Mouse (Mus musculus): Measurements from ENCODE around the gene Kdelr3. TPM values are rescaled to one million over a fixed set of nuclear protein-coding genes. Genes with fewer than 3 reads are reported as not detected.

Gene Kdelr3
- polyA plus RNA-seq, 1 experiment from 2014 or later = 11.8 TPM

DNA sequence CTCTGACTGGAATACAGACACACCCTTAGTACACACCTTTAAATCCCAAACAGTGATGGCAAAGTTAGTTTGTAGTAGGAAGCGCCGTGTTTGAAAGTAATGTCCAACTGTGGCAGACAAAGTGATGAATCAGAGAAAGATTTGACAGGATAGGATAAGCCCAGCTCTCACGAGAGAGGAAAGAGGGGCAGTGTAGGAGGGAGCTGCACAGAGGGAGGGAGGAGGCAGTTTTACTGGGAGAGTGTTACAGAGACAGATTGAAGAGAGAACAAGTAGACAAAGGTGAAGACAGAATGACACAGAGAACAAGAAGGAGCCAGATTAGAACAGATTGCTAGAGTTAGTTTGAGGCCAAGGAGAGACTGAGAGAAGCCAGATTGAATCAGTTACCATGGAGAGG is 43.4 kb downstream of the Kdelr3 start:
- Histone ChIP-seq H3K27ac (replicated peaks; ENCODE audit: low read depth, low read length) (no peak overlapping the region), H3K9me3 (replicated peaks; ENCODE audit: control insufficient read depth, low read length) (no peaks in the 10 kb centered on the region), H3K36me3 (replicated peaks; ENCODE audit: control insufficient read depth, insufficient read depth, low read depth, low read length) (no peaks in the 10 kb centered on the region), H3K4me1 (ENCODE audit: control insufficient read depth, insufficient read depth, low read length) (no peaks in the 10 kb centered on the region), H3K4me2 (ENCODE audit: low read depth, low read length) (no peak overlapping the region), H3K9ac (replicated peaks; ENCODE audit: low read length) (no peak overlapping the region), H3K4me3 (ENCODE audit: low read depth, low read length) (no peak overlapping the region), H3K27me3 (ENCODE audit: control insufficient read depth, insufficient read depth, low read length) (no peaks in the 10 kb centered on the region)
- no peak for ATAC-seq (replicated peaks; ENCODE audit: insufficient number of reproducible peaks, low FRiP score, low TSS enrichment, low read depth)
- no peak for DNase-seq (ENCODE audit: low spot score)
- 78% methylated on average over 3 of the region's 3 CpGs for WGBS

DNA sequence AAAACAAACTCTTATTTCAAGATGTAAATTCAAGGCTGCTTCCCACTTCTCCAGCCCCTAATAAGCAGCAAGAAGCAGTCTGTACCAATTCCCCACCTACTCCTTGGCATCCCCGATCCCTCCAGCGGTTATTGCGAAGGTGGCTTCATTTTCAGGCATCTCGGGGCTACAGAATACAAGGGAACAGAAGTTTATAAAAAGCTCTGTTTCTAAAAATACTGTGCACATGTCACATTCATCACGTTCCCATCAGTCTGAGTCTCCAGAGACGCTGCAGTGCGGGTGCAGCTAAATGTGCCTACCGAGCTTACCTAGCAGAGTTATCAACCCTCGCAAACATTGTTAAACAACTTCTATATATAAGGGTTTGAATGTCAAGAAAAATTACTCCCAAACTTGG is 46.2 kb downstream of the Kdelr3 start:
- ATAC-seq (replicated peaks; ENCODE audit: insufficient number of reproducible peaks, low FRiP score, low TSS enrichment, low read depth) = no peak
- Histone ChIP-seq H3K4me1 (ENCODE audit: control insufficient read depth, insufficient read depth, low read length) (no peaks in the 10 kb centered on the region), H3K36me3 (replicated peaks; ENCODE audit: control insufficient read depth, insufficient read depth, low read depth, low read length) (no peaks in the 10 kb centered on the region), H3K27ac (replicated peaks; ENCODE audit: low read depth, low read length) (no peak overlapping the region), H3K9ac (replicated peaks; ENCODE audit: low read length) (no peak overlapping the region), H3K9me3 (replicated peaks; ENCODE audit: control insufficient read depth, low read length) (no peaks in the 10 kb centered on the region), H3K4me3 (ENCODE audit: low read depth, low read length) (no peak overlapping the region), H3K4me2 (ENCODE audit: low read depth, low read length) (no peak overlapping the region), H3K27me3 (ENCODE audit: control insufficient read depth, insufficient read depth, low read length) (no peaks in the 10 kb centered on the region)
- WGBS = 86% methylated on average over 9 of the region's 9 CpGs
- DNase-seq (ENCODE audit: low spot score) = no peak

DNA sequence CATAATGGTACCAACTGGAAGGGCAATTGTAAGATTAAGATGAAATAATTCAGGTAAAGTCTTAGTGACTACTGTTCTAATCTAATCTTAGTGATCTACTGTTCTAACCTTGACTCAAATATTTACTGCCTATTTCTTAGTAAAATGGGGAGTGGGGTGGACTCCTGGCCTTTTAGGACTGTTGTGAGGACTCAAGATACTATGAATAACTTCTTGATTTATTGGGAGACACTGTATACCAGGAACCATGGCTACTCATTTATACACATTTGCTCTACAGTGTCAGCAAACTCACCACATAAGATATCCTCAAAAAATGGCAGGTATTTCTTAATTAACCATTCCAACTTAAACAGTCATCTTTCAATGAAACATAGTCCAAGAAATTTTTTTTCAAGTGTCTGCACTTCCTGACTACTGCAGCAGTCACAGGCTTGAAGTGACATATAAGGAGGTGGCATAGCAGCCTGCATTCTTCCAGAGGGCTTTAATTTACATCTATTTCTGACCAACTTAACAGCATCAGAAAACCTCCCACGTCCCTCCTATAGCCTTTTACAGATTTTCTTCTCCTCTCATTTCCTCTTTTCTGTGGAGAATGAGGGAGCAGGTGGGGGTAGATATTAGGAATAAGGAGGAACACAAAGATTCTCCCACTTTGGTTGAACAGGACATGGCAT is 59.5 kb downstream of the Kdelr3 start:
- 64% methylated on average over 1 of the region's 1 CpGs for WGBS
- H3K27me3 ChIP-seq (ENCODE audit: control insufficient read depth, insufficient read depth, low read length) = no peaks in the 10 kb centered on the region
- no peak overlapping the region for H3K9ac ChIP-seq (replicated peaks; ENCODE audit: low read length)
- DNase-seq (ENCODE audit: low spot score) = no peak
- H3K9me3 ChIP-seq (replicated peaks; ENCODE audit: control insufficient read depth, low read length) = no peaks in the 10 kb centered on the region
- H3K4me3 ChIP-seq (ENCODE audit: low read depth, low read length) = no peak overlapping the region
- no peaks in the 10 kb centered on the region for H3K4me1 ChIP-seq (ENCODE audit: control insufficient read depth, insufficient read depth, low read length)
- ATAC-seq (replicated peaks; ENCODE audit: insufficient number of reproducible peaks, low FRiP score, low TSS enrichment, low read depth) = no peak
- H3K4me2 ChIP-seq (ENCODE audit: low read depth, low read length) = no peak overlapping the region
- H3K36me3 ChIP-seq (replicated peaks; ENCODE audit: control insufficient read depth, insufficient read depth, low read depth, low read length) = no peaks in the 10 kb centered on the region
- no peak overlapping the region for H3K27ac ChIP-seq (replicated peaks; ENCODE audit: low read depth, low read length)

DNA sequence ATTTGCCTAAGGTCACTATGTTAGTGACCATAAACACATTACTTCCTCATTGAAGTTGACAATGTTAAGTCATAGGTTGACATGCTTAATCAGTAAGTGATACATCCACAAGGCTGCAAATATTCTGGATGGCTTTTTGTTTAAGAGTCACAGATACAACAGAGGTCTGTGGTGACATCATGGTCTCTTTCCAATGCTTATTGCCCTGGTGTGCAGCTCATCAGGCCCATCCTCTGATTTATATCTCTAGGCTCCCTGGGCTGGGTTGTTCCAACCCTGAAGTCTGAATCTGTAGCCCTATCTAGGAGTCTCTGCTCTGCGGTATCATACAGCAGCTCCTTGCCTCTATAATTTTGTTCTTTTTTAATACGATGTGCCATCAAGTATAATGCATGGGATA is 60.7 kb downstream of the Kdelr3 start:
- no peak for DNase-seq (ENCODE audit: low spot score)
- H3K27ac ChIP-seq (replicated peaks; ENCODE audit: low read depth, low read length) = no peak overlapping the region
- no peaks in the 10 kb centered on the region for H3K4me1 ChIP-seq (ENCODE audit: control insufficient read depth, insufficient read depth, low read length)
- H3K9ac ChIP-seq (replicated peaks; ENCODE audit: low read length) = no peak overlapping the region
- ATAC-seq (replicated peaks; ENCODE audit: insufficient number of reproducible peaks, low FRiP score, low TSS enrichment, low read depth) = no peak
- WGBS = 92% methylated on average over 2 of the region's 2 CpGs
- H3K36me3 ChIP-seq (replicated peaks; ENCODE audit: control insufficient read depth, insufficient read depth, low read depth, low read length) = no peaks in the 10 kb centered on the region
- no peak overlapping the region for H3K4me3 ChIP-seq (ENCODE audit: low read depth, low read length)
- no peaks in the 10 kb centered on the region for H3K9me3 ChIP-seq (replicated peaks; ENCODE audit: control insufficient read depth, low read length)
- no peaks in the 10 kb centered on the region for H3K27me3 ChIP-seq (ENCODE audit: control insufficient read depth, insufficient read depth, low read length)
- H3K4me2 ChIP-seq (ENCODE audit: low read depth, low read length) = no peak overlapping the region

Small RNA genes lying within 50 kb of the gene (microRNA-seq; reads per million reads assigned to microRNA genes)
- gene Gm44302 (ENCODE audit: borderline number of aligned reads) = not detected

Other genes starting within 250 kb of the Kdelr3 start
- gene Baiap2l2, start 230.9 kb upstream of the Kdelr3 start, polyA plus RNA-seq (2014; fragmentation: Nextera tagmentation; extraction: Ambion mirVana) = 1.9 and 5.2 TPM in 2 replicates
- 11.8 and 15.1 TPM in 2 replicates for gene Pla2g6, start 188.0 kb upstream of the Kdelr3 start, polyA plus RNA-seq (2014; fragmentation: Nextera tagmentation; extraction: Ambion mirVana)
- gene Maff, start 169.8 kb upstream of the Kdelr3 start, polyA plus RNA-seq (2014; fragmentation: Nextera tagmentation; extraction: Ambion mirVana) = 2.2 and 2.5 TPM in 2 replicates
- 36.2 and 45.5 TPM in 2 replicates for gene Tmem184b, start 112.8 kb upstream of the Kdelr3 start, polyA plus RNA-seq (2014; fragmentation: Nextera tagmentation; extraction: Ambion mirVana)
- 108 and 109 TPM in 2 replicates for gene Csnk1e, start 60.8 kb upstream of the Kdelr3 start, polyA plus RNA-seq (2014; fragmentation: Nextera tagmentation; extraction: Ambion mirVana)
- gene Kcnj4, start 11.2 kb upstream of the Kdelr3 start, polyA plus RNA-seq (2014; fragmentation: Nextera tagmentation; extraction: Ambion mirVana) = 0.25 TPM in 1 of 2 replicates, not detected in the other
- gene Ddx17, start 30.3 kb downstream of the Kdelr3 start, polyA plus RNA-seq (2014; fragmentation: Nextera tagmentation; extraction: Ambion mirVana) = 77.4 and 79.2 TPM in 2 replicates
- 0.89 and 1.5 TPM in 2 replicates for gene Dmc1, start 88.7 kb downstream of the Kdelr3 start, polyA plus RNA-seq (2014; fragmentation: Nextera tagmentation; extraction: Ambion mirVana)
- gene Fam227a, start 142.5 kb downstream of the Kdelr3 start, polyA plus RNA-seq (2014; fragmentation: Nextera tagmentation; extraction: Ambion mirVana) = 1.8 and 3.3 TPM in 2 replicates
- gene Cby1, start 142.8 kb downstream of the Kdelr3 start, polyA plus RNA-seq (2014; fragmentation: Nextera tagmentation; extraction: Ambion mirVana) = 64.3 and 66.2 TPM in 2 replicates
- gene Tomm22, start 154.4 kb downstream of the Kdelr3 start, polyA plus RNA-seq (2014; fragmentation: Nextera tagmentation; extraction: Ambion mirVana) = 308 and 320 TPM in 2 replicates
- 16.4 and 17.4 TPM in 2 replicates for gene Josd1, start 171.5 kb downstream of the Kdelr3 start, polyA plus RNA-seq (2014; fragmentation: Nextera tagmentation; extraction: Ambion mirVana)
- 29.2 and 31.6 TPM in 2 replicates for gene Gtpbp1, start 174.4 kb downstream of the Kdelr3 start, polyA plus RNA-seq (2014; fragmentation: Nextera tagmentation; extraction: Ambion mirVana)
- gene Sun2, start 226.1 kb downstream of the Kdelr3 start, polyA plus RNA-seq (2014; fragmentation: Nextera tagmentation; extraction: Ambion mirVana) = 3.1 and 4.4 TPM in 2 replicates

Measured in embryonic facial prominence, embryonic 11.5 days (tissue).